Mouse (Mus musculus) embryonic stem cell, embryonic (primary cell): ENCODE results near the gene Itprid1.

ENCODE experiments used
- CTCF ChIA-PET, 4 experiments: fragments of 300-600 bp in 2 of 4; fragments of 350-600 bp in 2 of 4; sonication (Branson Sonifier 250); formaldehyde crosslinking; loops; one replicate each; lab custom pipeline; 2022; ENCODE audit warnings: inconsistent platforms in 2 of 4; lab: Charles Lee
- POLR2A ChIA-PET, 4 experiments: fragments of 300-600 bp in 2 of 4; fragments of 350-600 bp in 2 of 4; sonication (Branson Sonifier 250); formaldehyde crosslinking; loops; one replicate each; lab custom pipeline; 2022; ENCODE audit warnings: antibody characterized with exemption in 4 of 4, inconsistent platforms in 1 of 4; lab: Charles Lee

Itprid1 gene

DNA sequence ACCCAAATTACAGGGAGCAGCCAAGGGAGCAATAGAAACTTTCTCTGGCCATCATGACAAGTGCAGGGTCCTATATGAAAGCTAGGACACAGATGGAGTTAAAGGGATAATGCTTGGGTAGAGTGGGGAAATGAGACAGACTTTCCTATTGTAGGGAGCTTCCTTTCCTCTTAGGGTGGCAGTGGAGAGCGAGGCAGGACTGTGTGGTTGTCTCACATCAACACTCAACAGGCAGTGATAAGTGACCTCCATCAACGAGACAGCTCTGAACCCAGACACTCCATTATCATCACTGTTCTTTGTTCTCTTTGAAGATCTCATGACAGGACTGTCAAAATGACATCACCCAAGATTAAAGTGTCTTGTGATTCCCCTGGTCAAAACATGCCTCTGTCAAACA is 182.9 kb downstream of the Itprid1 start:
- ChIA-PET CTCF (interaction anchor here in 1 of 4 experiments (0.6 kb wide), 1 partner anchor 10 kb away, joined by 3 read pairs; no protein-coding TSS in a partner anchor), POLR2A (no interaction called here)

GRCm38 (mm10) chr6:56025533-56025932 is 188.8 kb downstream of the Itprid1 start:
- ChIA-PET CTCF (no interaction called here), POLR2A (no interaction called here)

DNA sequence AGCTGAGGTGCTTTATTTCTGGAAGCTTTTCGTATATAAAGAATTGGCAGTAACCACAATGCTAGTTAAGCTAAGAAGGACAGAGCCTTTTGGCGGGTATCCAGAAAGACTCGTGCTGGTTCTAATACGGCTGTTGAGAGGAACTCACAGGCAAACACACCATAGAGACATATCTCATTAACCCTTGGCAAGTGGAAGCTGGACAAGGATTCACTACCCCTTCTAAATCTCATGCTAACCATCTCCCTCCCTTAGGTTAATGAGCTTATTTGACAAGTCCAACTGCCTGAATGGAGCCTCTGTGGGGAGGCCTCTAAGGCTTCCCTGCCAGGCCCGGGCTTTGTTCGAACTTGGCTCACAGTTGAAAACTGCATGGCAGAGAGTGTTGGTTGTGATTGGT is 190.6 kb downstream of the Itprid1 start:
- ChIA-PET POLR2A (no interaction called here), CTCF (interaction anchor here in 2 of 4 experiments (0.6 to 1.4 kb wide), 3 partner anchors 22 to 507 kb away, joined by 3 to 6 read pairs (median 5); no protein-coding TSS in a partner anchor)

GRCm38 (mm10) chr6:56027966-56028365 is 191.3 kb downstream of the Itprid1 start:
- ChIA-PET CTCF (interaction anchor here in 1 of 4 experiments (1.4 kb wide), 1 partner anchor 21 kb away, joined by 6 read pairs; no protein-coding TSS in a partner anchor), POLR2A (no interaction called here)
